Mouse (Mus musculus): Measurements from ENCODE around the gene Dnajc1. TPM values are rescaled to one million over a fixed set of nuclear protein-coding genes. Genes with fewer than 3 reads are reported as not detected.

Dnajc1 gene
- polyA plus RNA-seq, 1 experiment from 2014 or later: 15.5 TPM

DNA sequence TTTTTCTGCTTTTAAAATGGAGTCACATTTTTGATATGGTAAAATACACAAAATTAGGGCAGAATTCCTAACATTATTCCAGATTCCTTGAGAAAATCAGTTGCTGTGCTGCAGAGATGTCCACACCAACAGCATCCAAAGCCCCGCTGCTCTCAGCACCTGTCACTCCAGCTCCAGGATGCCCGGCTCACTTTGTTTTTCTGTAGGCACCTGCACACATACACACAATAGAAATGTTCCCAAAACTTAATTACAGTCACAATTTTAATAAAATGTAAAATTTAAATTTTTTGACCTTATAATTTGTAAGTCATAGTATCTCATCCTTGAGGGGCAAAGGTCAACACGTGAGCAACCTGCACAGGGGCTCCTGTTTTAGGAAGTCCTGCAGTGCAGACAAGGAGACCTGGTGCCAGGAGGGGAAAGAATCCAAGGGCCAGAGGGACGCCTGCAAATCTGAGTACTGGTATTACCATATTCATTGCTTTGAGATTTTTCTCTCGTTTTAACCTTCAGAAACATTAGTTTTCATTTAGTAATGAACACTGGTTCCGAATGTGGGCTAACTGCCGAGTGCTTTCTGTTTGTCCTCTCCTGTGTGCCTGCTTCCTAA is 183.3 kb downstream of the Dnajc1 start:
- Histone ChIP-seq H3K36me3 (replicated peaks; ENCODE audit: insufficient read depth, low read length) (peaks cover 67% of the 10 kb centered on the region), H3K27ac (ENCODE audit: low read depth) (no peak overlapping the region), H3K4me2 (ENCODE audit: low read depth, low read length) (no peak overlapping the region), H3K4me1 (ENCODE audit: insufficient read depth) (no peaks in the 10 kb centered on the region), H3K27me3 (ENCODE audit: insufficient read depth, low read length) (no peaks in the 10 kb centered on the region), H3K9ac (replicated peaks) (no peak overlapping the region), H3K4me3 (ENCODE audit: low read depth, low read length) (no peak overlapping the region), H3K9me3 (ENCODE audit: low read length) (no peaks in the 10 kb centered on the region)
- WGBS (ENCODE audit: insufficient replicate concordance): 89% methylated on average over 7 of the region's 7 CpGs
- TF ChIP-seq CTCF (IDR thresholded peaks at IDR 0.05; ENCODE audit: low read depth): no peak
- TF ChIP-seq EP300 (IDR thresholded peaks at IDR 0.05; ENCODE audit: low read depth): no peak
- ATAC-seq (no peak), DNase-seq (no peak)

DNA sequence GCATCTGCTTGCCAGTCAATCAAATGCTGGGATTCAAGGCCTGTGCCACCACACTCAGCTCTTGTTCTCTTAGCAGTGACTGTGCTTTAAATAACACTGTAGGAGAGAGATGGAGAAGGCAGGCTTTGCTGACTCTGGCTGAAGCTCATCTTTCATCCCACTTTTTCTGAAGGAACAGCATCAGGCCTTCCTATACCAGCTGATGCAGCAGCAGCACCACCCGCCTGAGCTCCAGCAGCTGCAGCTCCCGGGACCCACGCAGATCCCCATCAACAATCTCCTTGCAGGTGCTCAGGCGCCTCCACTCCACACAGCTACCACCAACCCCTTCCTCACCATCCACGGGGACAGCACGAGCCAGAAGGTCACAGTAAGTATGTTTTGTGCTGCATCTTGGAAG is 184.1 kb downstream of the Dnajc1 start:
- Histone ChIP-seq H3K36me3 (replicated peaks; ENCODE audit: insufficient read depth, low read length) (peaks cover 66% of the 10 kb centered on the region), H3K27me3 (ENCODE audit: insufficient read depth, low read length) (no peaks in the 10 kb centered on the region), H3K9me3 (ENCODE audit: low read length) (no peaks in the 10 kb centered on the region), H3K27ac (ENCODE audit: low read depth) (no peak overlapping the region), H3K9ac (replicated peaks) (no peak overlapping the region), H3K4me1 (ENCODE audit: insufficient read depth) (no peaks in the 10 kb centered on the region), H3K4me2 (ENCODE audit: low read depth, low read length) (no peak overlapping the region), H3K4me3 (ENCODE audit: low read depth, low read length) (no peak overlapping the region)
- ATAC-seq (no peak), DNase-seq (no peak)
- TF ChIP-seq CTCF (IDR thresholded peaks at IDR 0.05; ENCODE audit: low read depth) (no peak), EP300 (IDR thresholded peaks at IDR 0.05; ENCODE audit: low read depth) (no peak)
- 82% methylated on average over 6 of the region's 6 CpGs for WGBS (ENCODE audit: insufficient replicate concordance)

GRCm38 (mm10) chr2:18206811-18207210 is 185.8 kb downstream of the Dnajc1 start:
- no peak for TF ChIP-seq EP300 (IDR thresholded peaks at IDR 0.05; ENCODE audit: low read depth)
- no peak for TF ChIP-seq CTCF (IDR thresholded peaks at IDR 0.05; ENCODE audit: low read depth)
- Histone ChIP-seq H3K4me2 (ENCODE audit: low read depth, low read length) (no peak overlapping the region), H3K4me1 (ENCODE audit: insufficient read depth) (no peaks in the 10 kb centered on the region), H3K9ac (replicated peaks) (no peak overlapping the region), H3K36me3 (replicated peaks; ENCODE audit: insufficient read depth, low read length) (peaks cover 63% of the 10 kb centered on the region), H3K9me3 (ENCODE audit: low read length) (no peaks in the 10 kb centered on the region), H3K27me3 (ENCODE audit: insufficient read depth, low read length) (no peaks in the 10 kb centered on the region), H3K27ac (ENCODE audit: low read depth) (no peak overlapping the region), H3K4me3 (ENCODE audit: low read depth, low read length) (no peak overlapping the region)
- DNase-seq: no peak
- no peak for ATAC-seq
- 88% methylated on average over 10 of the region's 10 CpGs for WGBS (ENCODE audit: insufficient replicate concordance)

DNA sequence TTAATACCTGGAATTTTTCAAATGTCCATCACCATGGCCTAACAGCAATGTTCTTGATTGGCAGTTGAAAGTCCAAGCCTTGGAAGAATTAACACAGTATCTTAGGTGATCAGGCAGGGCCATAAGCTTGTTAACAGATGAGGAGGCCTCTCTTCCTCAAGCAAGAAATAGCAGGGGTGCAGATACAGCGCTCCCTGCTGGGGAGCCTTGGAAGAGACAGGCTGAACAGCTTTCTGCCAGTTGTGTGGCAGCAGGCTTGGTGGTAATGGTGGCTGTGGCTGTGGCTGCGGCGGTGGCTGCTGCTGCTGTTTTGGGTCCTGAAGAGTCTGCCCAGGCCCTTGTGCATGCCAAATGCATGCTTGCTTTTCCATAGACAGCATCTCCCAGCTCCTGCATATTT is 187.5 kb downstream of the Dnajc1 start:
- Histone ChIP-seq H3K4me2 (ENCODE audit: low read depth, low read length) (no peak overlapping the region), H3K4me3 (ENCODE audit: low read depth, low read length) (no peak overlapping the region), H3K4me1 (ENCODE audit: insufficient read depth) (no peaks in the 10 kb centered on the region), H3K36me3 (replicated peaks; ENCODE audit: insufficient read depth, low read length) (peaks cover 58% of the 10 kb centered on the region), H3K9me3 (ENCODE audit: low read length) (no peaks in the 10 kb centered on the region), H3K9ac (replicated peaks) (no peak overlapping the region), H3K27ac (ENCODE audit: low read depth) (no peak overlapping the region), H3K27me3 (ENCODE audit: insufficient read depth, low read length) (no peaks in the 10 kb centered on the region)
- TF ChIP-seq EP300 (IDR thresholded peaks at IDR 0.05; ENCODE audit: low read depth) (no peak), CTCF (IDR thresholded peaks at IDR 0.05; ENCODE audit: low read depth) (peak; percentile 80)
- DNase-seq: peak; percentile 73
- WGBS (ENCODE audit: insufficient replicate concordance): 75% methylated on average over 3 of the region's 3 CpGs
- no peak for ATAC-seq

DNA sequence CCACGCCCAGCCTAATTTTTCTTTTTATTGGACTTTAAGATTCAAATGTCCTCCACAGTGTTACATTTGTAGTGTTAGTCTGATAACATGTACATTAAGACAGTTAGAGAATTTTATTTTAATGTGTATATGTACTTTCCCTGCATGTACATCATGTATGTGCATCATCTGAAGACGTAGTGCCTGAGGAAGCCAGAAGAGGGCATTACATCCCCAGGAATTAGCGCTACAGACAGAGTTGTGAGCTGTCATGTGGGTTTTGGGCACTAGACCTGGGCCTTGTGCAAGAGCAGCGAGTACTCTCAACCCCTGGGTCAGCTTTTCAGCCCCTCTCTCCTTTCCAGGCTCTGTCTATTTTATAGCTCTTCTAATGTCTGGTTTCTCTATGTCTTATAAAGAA is 189.7 kb downstream of the Dnajc1 start:
- no peak for TF ChIP-seq EP300 (IDR thresholded peaks at IDR 0.05; ENCODE audit: low read depth)
- TF ChIP-seq CTCF (IDR thresholded peaks at IDR 0.05; ENCODE audit: low read depth): peak; percentile 31; the same call in 1 of the 2 replicates
- Histone ChIP-seq H3K9ac (replicated peaks) (no peak overlapping the region), H3K36me3 (replicated peaks; ENCODE audit: insufficient read depth, low read length) (peaks cover 42% of the 10 kb centered on the region), H3K4me2 (ENCODE audit: low read depth, low read length) (no peak overlapping the region), H3K27me3 (ENCODE audit: insufficient read depth, low read length) (no peaks in the 10 kb centered on the region), H3K27ac (ENCODE audit: low read depth) (no peak overlapping the region), H3K4me1 (ENCODE audit: insufficient read depth) (no peaks in the 10 kb centered on the region), H3K9me3 (ENCODE audit: low read length) (no peaks in the 10 kb centered on the region), H3K4me3 (ENCODE audit: low read depth, low read length) (no peak overlapping the region)
- 94% methylated on average over 4 of the region's 4 CpGs for WGBS (ENCODE audit: insufficient replicate concordance)
- ATAC-seq (no peak), DNase-seq (no peak)

DNA sequence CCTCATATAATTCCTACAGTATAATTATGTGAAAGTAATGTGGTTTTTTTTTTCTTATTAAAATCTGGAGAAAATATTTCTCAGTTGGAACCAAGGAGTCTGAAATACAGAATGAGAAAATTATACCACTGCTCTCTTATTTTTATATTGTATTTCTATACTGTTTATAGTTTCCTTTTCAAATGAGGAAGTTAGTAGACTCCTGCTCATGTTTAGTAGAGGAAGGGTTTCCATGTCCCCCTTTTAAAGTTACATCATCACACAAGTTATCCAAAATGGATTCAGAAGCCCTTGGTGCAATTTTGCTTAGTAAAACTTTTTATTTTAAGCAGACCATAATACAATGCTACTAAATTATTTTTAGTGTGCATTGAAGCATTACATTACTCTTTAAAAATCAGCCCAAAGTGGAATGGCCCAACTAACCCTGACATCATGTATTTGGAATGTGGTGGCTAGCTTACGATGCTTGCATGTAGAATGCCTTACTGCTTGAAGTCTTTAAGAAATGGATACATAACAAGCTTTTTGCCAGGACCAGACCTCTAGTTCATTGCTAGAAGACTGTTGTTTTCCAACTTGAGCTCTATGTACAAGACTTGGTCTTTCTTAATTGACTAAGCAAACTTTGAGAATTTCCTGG is 190.7 kb downstream of the Dnajc1 start:
- H3K9ac ChIP-seq (replicated peaks): no peak overlapping the region
- H3K4me2 ChIP-seq (ENCODE audit: low read depth, low read length): no peak overlapping the region
- DNase-seq: no peak
- no peaks in the 10 kb centered on the region for H3K9me3 ChIP-seq (ENCODE audit: low read length)
- ATAC-seq: no peak
- no peak for TF ChIP-seq CTCF (IDR thresholded peaks at IDR 0.05; ENCODE audit: low read depth)
- no peak for TF ChIP-seq EP300 (IDR thresholded peaks at IDR 0.05; ENCODE audit: low read depth)
- 93% methylated on average over 1 of the region's 1 CpGs for WGBS (ENCODE audit: insufficient replicate concordance)
- H3K4me1 ChIP-seq (ENCODE audit: insufficient read depth): no peaks in the 10 kb centered on the region
- H3K4me3 ChIP-seq (ENCODE audit: low read depth, low read length): no peak overlapping the region
- no peaks in the 10 kb centered on the region for H3K27me3 ChIP-seq (ENCODE audit: insufficient read depth, low read length)
- peaks cover 46% of the 10 kb centered on the region for H3K36me3 ChIP-seq (replicated peaks; ENCODE audit: insufficient read depth, low read length)
- H3K27ac ChIP-seq (ENCODE audit: low read depth): no peak overlapping the region

Measured in liver, postnatal 0 days (tissue).